Mouse (Mus musculus): Measurements from ENCODE around the gene Pde7b.

Gene Pde7b

DNA sequence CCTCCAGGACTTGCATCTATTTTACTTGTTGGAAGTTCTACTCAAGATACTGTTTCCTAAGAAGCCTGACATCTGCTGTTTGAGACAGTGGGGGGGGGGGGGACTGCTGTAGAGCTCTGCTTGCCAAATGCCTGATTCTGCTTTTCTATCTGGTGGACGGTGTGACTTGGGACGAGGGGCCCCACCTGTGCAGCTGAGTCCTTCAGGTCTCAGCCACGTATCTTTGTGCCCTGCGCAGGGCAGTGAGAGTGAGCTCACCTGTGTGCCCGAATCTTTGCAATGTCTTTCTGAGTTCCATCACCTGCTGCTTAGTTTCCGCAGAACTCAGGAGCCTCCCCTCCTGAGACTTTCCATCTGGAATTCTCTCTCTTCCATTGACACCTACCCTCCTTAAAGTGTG lies 70.7 kb downstream of the Pde7b start:
- no peak for DNase-seq (ENCODE audit: low spot score in 2 of 2)

DNA sequence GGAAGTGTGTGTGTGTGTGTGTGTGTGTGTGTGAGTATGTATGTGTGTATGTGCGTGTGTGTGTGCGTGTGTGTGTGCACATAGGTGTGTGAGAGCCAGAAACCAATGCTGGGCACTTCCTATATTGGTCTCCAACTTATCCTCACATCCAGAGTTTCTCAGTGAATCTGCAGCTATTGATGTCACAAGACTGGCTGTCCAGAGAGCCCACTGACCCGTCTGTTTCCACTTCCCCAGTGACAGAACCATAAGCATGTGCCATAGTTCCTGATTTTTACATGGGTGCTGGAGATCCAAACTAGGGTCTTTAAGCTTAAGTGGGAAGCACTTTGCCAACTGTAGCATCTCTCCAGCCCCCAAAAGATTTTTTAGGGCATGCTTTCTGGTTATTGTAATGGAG lies 71.6 kb downstream of the Pde7b start:
- DNase-seq (ENCODE audit: low spot score in 2 of 2), result no peak

GRCm38 (mm10) chr10:20636381-20636780 lies 88.5 kb downstream of the Pde7b start:
- DNase-seq (ENCODE audit: low spot score in 2 of 2), result no peak

GRCm38 (mm10) chr10:20633085-20633415 lies 91.8 kb downstream of the Pde7b start:
- DNase-seq (ENCODE audit: low spot score in 2 of 2), result no peak

GRCm38 (mm10) chr10:20632256-20633084 lies 92.4 kb downstream of the Pde7b start:
- no peak for DNase-seq (ENCODE audit: low spot score in 2 of 2)

DNA sequence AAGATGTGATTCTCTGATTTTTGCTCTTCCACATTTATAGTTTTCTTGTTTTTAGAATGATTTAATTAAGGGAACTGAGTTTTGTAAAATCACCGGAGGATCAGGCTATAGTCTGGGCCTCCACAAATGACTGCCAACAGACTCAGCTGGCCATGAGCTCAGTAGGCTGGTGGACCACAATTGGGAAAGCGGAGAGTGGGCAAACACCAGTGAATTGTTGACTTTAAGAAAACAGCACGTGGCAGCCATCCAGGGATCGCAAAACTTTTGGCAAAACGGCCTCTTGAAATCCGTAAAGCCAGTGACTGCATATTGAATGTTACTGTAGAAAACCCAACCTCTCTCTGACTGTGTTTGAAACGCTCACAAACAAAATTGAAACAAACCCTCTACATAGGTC lies 94.8 kb downstream of the Pde7b start:
- DNase-seq (ENCODE audit: low spot score in 2 of 2), result no peak

DNA sequence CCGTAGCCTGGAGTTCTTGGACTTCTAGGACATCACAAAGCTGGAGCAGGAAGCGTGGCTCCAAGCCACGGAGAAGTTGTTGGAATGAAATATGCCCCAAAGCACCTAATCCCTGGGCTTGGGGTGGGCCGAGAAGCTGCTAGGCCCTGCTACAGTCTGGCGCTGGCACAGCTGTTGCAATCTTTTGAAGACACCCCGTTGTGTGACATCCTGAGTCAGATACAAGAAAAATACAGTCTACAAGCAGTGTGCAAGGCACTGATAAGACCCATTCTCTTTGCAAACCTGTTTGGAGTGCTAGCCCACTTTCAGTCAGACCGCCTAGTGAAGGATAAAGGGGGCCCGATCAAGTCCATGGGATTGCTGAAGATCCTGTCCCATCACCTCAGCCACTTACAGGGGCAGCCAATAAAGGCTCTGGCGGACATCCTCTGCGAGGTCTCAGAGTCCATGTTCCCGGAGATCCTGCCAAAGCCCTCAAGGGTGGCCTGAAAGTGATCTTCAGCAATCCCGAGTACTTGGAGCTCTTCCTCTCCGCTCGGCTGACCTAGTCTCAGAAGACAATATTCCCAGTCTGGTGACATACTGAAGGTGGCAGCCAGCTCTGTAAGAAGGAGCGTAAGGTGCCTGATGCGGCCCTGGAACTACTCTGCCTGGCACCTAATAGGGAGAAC lies 99.0 kb downstream of the Pde7b start:
- DNase-seq (ENCODE audit: low spot score in 2 of 2), result no peak

DNA sequence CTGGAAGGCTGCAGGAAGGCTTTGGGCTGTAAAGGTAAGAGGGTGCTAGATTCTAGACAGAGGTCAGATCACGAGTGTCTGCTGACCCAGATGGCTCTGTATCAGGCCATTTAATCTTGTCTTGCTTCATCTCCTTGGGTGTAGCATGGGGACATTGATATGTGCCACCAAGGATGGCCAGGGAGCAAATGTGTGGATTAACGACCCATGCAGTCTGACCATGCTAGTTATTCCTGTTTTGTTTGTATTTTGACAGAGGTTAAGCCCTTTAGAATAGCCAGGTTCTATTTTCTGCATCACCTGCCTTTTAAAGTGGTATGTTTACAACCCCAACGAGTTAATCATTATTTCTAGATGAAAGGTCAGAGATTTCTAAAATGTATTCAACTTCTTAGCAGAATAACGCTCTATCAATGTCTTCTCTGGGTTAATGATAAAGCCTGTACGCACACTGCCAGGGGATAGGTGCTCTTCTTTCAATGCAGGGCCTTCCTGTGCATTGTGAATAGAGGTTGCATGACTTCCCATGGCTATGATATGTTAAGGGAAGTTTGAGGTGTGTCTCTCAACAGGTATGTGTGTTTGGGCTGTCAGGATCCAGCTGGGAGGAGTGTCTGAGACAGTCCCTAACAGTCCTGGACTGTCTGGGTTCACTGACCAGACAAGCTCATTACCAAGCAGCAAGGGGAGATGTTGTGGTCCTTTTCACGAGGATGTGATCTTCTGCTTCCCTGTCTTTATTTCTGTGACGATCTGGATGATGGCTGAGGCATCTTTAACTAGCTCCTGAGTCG lies 103.0 kb downstream of the Pde7b start:
- no peak for DNase-seq (ENCODE audit: low spot score in 2 of 2)

- no peak for DNase-seq (ENCODE audit: low spot score in 2 of 2)
These were observed 118.9 kb downstream of the Pde7b start for GRCm38 (mm10) chr10:20606007-20606406.

DNA sequence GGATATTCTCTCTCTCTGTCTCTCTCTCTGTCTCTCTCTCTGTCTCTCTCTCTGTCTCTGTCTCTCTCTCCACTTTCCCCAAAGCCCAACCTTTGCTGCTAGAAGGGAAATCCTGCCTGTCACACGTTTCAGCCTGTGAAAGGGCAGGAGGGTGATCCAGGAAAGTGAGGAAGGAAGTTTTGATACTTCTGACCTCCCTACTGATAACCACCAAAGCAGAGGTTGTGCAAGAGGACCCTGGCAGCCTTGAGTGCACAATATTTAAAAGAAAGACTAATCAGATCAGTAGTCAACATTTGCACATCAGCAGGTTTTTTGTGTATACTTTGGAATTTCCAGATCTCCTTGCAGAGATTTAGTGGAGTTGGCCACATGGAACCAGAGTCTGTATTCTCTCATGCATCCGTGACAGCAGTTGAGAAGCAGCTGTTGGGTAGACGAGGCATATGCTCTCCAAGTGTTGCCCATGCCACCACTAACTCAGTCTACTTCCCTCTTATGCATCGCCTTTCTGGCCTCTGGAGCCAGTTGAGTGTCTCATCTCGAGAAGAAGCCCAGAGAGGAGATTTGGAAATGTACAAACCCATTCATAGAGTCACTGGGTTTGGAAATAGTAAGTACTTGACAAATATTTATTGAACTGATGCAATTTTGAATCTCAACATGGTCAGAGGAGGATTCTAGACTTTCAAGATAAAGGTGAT lies 129.6 kb downstream of the Pde7b start:
- no peak for DNase-seq (ENCODE audit: low spot score in 2 of 2)

- no peak for DNase-seq (ENCODE audit: low spot score in 2 of 2)
These were observed 130.9 kb downstream of the Pde7b start for GRCm38 (mm10) chr10:20594015-20594414.

- DNase-seq (ENCODE audit: low spot score in 2 of 2), result no peak
These were observed 134.8 kb downstream of the Pde7b start for GRCm38 (mm10) chr10:20590100-20590499.

DNA sequence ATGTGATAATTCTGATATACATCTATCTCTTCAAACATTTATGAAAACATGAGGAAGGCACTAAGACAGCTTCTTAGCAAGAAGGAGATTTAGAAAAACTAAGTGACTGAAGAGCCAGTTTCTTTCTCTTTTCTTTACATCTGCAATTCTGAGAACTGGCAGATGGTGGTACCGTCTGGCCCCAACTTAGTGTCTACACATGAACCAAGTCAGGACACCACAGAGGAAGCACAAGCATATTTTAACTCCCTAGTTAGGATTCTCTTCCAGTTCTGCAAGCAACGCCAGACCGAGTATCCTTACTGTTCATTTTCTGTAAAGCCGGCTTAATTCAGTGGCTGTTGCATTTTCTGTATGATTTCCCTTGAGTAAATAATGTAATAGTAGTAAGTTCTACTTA lies 138.9 kb downstream of the Pde7b start:
- peak; percentile 9 to 25 for DNase-seq (ENCODE audit: low spot score in 2 of 2)

GRCm38 (mm10) chr10:20575002-20575401 lies 149.9 kb downstream of the Pde7b start:
- no peak for DNase-seq (ENCODE audit: low spot score in 2 of 2)

DNA sequence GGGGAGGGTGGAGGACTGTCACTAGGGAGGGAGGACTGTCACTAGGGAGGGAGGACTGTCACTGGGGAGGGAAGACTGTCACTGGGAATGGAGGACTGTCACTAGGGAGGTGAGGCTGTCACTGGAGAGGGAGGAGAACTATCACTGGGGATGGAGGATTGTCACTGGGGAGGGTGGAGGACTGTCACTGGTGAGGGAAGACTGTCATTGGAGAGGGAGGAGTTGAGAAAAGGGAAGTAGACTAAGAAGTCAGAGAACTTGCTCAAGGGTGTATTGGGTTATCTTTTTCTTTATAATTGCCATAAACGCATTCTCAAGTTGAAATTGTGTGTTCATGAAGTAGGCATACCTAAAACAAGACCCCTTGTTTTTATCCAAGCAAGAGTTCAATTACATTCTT lies 150.5 kb downstream of the Pde7b start:
- DNase-seq (ENCODE audit: low spot score in 2 of 2), result no peak

- DNase-seq (ENCODE audit: low spot score in 2 of 2), result no peak
These were observed 153.4 kb downstream of the Pde7b start for GRCm38 (mm10) chr10:20571521-20571920.

DNA sequence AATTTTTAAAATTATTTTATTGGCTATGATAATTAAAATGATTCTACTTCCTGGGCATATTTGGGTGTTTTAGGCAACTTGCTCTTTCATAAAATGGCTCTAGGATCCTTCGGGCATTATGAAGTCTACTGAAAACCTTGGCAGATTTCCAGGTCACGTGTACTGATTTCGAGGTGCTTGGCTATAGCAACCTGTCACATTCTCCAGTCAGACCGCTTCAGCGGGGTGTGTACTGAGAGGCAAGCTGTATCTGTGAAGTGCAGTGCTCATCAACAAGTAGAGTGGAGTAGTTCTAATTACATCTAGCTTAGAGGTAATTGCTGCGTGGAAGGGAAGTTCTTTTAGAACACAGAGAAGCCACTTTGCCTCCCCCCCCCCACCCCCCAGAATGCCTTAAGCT lies 156.2 kb downstream of the Pde7b start:
- no peak for DNase-seq (ENCODE audit: low spot score in 2 of 2)

- no peak for DNase-seq (ENCODE audit: low spot score in 2 of 2)
These were observed 157.1 kb downstream of the Pde7b start for GRCm38 (mm10) chr10:20567684-20568236.

GRCm38 (mm10) chr10:20556477-20556876 lies 168.4 kb downstream of the Pde7b start:
- no peak for DNase-seq (ENCODE audit: low spot score in 2 of 2)

GRCm38 (mm10) chr10:20551341-20551740 lies 173.5 kb downstream of the Pde7b start:
- no peak for DNase-seq (ENCODE audit: low spot score in 2 of 2)

DNA sequence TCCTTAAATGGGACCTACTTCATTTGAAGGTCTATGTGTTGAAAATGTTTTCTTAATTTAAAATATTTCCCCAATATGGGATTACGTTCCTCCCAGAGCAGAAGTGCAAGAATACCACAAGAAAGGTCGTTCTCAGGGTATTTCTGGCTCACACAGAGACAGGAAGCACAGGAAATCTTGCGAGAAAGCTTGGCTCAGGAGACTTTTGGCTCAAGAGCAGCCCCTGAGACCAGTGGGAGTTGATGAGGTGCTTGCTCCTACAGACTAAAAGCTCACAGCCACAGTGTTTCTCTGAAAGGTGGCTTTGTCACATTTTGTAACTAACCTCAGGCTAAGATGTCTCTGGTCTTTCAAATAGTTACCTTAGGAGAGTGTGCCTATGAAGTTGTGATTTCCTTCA lies 174.1 kb downstream of the Pde7b start:
- no peak for DNase-seq (ENCODE audit: low spot score in 2 of 2)

GRCm38 (mm10) chr10:20550161-20550560 lies 174.7 kb downstream of the Pde7b start:
- no peak for DNase-seq (ENCODE audit: low spot score in 2 of 2)
